Mouse (Mus musculus): Measurements from ENCODE around the gene Rgs19.

GRCm38 (mm10) chr2:181721200-181721599 is 27.4 kb upstream of the Rgs19 start:
- TF ChIP-seq POLR2A (IDR thresholded peaks at IDR 0.05; ENCODE audit: borderline replicate concordance, extremely low read depth, low read depth, low read length) = no peak
- TF ChIP-seq CTCF (IDR thresholded peaks at IDR 0.05; ENCODE audit: insufficient read depth, low read length) = no peak
